Mouse (Mus musculus): ENCODE data around the gene Rufy4. TPM values are rescaled to one million over a fixed set of nuclear protein-coding genes. Genes with fewer than 3 reads are reported as not detected.
A peak's percentile ranks its signal among the peaks of the same experiment; 100 is the strongest.

Rufy4 gene
- not detected for total RNA-seq (2021)

DNA sequence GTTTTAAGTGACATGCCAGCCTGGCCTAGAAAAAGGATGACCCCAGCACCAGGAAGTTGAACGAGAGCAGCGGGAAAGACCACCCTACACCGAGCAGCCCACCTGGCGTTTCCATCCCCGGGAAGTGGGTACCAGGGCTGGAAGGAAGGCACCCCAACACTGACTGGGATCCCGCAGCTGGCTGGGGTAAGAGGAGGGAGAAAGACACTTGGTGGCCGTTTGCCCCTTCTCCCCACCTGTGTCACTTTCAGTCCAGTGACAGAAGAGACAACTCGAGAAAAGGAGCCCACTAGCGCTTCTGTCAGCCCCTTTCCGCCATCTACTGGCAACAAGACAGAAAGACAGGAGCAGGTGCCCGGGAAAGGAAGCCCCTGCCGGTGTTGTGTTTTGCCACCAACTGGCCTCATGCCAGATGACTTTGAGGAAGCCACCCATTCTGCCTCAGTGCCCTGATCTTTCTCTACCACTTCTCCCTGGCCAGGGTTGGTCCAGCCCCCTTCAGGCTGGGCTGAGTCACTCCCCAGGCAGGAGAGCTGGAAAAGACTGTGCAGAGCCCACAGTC lies at the start of gene Rufy4:
Rufy4 (plus strand) TSS at position 551 of the 562 bp plus-strand sequence.
- peak; percentile 62 for DNase-seq

DNA sequence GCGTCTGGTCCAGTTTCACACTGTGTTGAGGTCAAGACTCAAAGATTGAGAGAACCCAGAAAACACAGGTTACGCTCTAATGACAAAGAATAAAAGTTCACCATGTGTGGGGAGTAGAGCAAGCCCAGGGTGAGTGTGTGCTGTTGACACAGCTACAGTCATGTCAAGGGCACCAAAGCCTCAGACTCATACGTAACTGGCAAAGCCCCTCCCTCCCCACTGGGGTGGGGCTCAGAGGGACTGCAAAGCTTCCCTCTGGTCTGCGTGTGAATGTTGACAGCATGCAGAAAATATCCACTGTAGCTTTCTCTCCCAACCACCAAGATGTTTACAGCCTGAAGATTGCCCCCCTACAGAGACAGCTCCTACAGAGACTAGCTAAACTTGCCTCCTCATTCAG lies 49.1 kb upstream of the Rufy4 start:
- no peak for DNase-seq

DNA sequence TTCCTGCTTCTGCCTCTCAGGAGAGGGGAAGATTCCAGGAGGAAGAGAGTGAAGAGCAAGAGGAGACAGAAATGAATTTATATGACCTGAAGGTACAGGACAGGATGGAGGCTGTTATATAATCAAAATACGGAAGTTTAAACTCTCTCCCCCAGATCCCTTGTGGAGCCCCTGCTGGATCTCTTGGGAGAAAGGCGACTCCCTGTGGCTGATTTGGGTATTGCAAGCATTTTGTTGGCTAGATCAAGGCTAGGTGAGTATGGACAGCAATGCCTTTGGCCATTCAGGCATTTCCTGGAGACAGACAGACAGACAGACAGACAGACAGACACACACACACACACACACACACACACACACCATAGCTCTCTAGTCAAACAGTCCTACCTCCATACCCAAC lies 48.0 kb upstream of the Rufy4 start:
- peak; percentile 58 to 75 for DNase-seq

DNA sequence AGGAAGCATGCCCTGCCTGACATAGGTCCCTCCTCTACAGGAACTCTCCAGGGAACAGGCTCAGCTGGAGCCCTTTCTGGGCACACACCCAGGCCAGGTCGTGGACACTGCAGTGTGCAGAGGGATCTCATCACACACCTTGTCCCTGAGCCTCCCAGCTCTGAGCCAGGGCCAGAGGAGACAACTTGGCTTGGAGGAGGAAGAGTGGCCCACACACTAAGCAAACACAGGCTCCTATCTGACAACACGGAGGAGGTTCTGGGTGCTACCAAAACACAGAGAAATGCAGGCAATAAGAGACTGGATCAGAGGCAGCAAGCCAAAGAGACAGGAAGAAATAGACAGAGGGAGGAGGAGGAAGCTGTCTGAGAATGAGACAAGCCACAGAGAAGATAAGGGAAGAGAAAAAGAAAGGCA lies 43.8 kb upstream of the Rufy4 start:
- DNase-seq: no peak

DNA sequence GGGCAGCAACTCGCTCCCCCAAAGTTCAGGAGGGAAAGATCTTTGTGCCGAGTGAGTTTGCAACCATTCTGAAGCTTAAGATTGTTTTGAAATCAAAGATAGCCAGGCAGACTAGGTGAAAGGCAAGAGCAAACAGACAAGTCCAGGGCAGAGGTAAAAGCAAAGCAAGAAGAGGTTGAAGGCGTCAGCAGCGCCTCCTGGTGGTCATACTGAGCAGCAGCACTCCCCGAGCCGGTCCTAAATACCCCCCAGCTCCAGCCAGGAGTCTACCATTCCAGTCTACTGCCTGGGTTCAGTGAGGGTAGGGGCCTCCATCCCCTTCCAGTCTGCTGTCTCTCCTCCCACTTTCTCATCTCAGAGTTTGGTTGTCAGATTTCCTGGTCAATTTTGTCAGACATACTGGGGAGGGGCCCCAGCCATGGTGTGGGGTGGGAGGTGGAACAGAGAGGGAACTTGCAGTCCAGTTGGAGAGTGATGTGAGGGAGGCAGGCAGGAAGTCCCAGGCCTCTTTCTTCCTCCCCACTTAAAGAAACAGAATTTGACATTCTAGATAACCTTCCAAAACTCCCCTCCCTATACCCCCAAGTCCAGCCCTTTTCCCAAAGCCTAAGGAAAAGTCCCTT lies 42.4 kb upstream of the Rufy4 start:
- DNase-seq: no peak

DNA sequence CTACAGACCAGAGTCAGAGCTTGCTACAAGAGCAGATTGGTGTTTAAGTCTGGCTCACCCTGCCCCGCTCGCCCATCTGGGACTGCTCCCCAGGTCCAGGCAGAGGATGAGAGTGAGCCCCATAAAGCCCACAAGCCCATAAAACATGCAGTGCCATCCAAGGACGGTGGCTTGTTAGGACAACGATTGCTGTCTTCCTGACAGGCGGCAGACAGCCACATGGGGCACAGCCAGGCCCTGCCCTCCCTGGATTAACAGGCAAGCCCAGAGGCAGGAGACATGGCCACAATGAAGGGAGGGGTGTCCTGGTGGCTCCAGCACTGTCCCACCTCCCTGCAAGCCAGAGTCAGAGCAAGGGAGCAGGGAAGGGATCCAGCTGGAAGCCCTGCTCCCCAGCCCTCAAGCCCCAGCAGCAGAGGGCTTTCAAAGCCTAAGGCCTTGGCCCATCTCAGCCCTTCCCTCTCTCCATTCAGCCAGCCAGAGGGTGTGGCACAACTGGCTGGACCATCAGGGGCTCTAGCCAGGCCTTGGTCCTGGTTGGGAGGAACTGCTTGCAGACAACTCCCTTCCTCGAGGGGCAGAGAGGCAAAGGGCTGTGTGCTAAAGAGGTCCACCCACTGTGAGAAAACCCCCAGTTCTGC lies 41.2 kb upstream of the Rufy4 start:
- DNase-seq: no peak

DNA sequence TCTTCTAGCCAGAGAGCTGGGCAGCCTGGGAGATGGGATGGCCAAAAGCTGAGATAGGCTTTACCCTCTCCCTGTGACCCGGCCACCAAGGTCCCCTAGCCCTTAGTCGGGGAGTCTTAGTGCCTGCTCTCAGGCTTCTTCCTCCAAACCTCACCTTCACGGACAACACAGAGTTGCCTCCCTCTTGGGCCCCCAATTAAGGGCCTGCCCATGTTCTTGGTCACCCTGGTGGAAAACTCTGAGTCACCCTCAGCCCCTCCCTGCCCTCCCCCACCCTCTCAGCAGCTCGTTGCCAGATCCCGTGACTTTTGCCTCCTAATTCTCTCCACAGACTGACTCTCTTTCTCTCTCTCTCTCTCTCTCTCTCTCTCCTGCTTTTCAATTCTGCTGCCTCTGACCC lies 40.6 kb upstream of the Rufy4 start:
- no peak for DNase-seq

DNA sequence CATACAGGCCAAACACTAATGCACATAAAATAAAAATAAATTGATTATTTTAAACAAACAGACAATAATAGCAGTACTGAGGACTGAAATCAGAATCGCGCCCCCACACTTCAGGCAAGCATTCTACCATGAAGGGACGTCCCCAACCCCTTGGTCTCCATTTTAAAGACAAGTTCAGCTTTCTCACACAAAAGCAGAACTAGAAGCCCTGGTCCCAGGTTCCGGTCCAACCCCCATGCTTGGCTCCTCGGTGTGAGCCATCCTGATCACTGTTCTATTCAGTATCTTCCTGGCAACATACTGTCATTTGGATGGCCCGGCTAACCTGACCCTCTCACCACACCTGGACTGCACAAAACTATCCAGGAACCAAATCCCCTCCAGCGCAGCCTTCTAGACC lies 39.8 kb upstream of the Rufy4 start:
- no peak for DNase-seq

DNA sequence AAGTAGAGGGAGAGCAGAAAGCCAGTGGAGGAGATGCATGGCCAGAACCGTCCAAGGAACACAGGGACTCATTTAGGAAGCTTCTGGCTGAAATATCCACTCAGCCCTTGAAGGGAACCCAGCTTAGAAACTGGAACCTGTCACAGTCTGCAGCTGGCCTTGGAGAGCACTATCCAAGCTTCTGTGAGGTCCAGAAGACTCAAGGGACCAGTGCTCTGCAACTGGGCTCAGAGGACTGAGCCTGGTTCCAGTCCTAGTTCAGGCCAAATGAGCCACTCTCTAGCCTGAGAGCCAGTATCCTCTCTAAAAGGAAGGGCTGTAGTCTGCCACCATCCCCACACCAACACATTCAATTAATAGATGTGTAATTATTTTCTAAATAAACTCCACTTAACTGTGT lies 36.8 kb upstream of the Rufy4 start:
- DNase-seq: no peak

DNA sequence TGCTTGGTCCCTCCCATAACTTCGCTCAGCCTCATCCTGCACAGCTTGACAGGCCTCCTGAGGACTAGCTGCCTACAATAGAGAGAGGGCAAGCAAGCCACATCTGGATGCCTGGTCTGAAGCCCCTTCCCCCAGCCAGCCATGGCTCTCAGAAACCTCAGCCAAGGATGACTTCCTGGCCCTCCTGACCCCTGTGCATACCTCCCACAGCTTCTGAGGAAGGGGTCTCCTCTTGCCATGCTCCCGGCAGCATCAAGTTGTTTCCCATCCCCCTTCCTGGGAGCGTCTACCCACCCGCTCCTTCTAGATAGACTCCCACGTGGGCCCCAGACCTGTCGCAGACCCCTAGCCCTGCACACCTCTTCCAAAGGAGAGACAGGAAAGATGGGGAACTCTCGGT lies 35.0 kb upstream of the Rufy4 start:
- DNase-seq: no peak

DNA sequence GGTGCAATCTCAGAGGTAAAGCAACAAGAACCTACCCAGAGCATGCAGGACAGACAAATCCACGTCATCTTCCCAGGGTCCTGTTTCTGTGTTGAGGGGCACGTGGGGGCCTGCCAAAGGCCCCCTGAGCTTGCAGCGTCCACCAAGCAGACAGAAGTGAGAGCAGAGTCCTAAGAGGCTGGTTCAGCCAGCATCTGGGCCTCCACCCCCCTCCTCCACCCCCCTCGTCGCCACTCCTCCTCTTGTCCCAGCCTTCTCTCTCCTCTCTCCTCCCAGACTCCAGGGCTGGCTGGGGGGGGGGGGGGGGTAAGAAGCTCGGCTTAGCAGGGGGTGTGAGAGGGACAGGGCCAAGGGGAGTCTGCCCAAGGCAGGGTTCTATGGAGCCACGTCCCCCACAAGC lies 34.2 kb upstream of the Rufy4 start:
- no peak for DNase-seq

DNA sequence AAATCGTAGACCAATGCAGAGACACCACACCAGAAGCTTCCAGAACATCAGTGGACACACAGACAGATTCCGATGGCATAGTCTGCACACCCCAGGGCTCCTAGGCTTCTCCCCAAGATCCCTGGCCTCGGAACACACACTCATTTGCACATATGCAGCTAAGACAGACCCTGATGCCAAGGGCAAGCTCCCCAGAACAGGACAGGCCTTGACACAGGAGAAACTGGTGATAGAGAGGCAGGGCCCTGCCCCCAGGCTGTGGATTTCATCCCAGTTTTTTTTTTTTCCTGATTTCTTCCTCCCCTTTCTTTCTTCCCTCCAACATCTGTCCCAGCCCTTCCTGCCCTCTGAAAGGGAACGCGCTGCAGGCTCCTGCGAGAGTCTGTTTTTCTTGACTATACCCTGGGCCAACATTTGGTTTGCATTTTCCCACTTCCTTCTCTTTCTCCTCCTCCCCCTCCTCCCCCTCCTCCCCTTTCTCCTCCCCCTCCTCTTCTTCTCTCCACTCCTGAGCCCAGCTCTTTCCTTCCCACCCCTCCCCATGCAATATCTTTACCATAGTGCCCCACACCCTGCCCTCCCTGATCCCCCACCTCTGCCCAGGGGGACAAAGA lies 33.6 kb upstream of the Rufy4 start:
- DNase-seq: no peak

DNA sequence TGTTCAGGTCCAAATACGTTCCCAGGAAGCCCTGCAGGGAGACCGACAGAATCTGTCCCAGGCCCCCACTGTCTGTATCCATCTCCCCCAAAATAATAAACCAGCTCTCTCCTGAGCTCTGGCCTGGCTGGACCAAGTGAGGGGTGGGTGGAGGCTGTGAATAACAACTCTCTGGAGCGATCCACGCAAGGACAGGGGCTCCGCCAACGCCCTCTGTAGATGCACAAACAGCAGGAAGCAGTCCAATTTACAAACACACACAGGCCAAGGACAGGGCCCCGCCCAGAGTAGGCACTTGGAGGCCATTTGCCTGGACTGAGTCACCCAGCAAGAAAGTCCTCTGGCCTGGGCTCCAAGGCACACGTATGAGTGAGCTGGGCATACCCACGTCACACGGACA lies 33.1 kb upstream of the Rufy4 start:
- no peak for DNase-seq

DNA sequence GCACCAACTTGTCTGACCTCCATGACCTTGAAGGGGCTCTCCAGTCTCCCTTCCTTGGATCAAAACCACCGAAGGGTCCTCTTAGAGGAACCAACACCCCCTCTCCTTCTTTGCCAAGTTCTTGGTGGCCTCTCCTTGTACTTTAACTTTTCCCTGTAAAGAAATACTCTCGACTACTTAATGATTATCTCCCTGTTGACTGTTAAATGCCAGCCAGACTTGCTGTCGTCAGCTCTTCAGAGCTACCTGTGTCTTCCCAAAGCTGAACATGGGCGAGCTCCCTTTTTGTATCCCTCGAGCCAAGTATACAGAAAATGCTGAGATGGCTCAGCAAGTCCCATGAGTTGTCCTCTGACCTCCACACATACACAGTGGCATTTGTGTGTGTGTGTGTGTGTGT lies 31.9 kb upstream of the Rufy4 start:
- DNase-seq: no peak

DNA sequence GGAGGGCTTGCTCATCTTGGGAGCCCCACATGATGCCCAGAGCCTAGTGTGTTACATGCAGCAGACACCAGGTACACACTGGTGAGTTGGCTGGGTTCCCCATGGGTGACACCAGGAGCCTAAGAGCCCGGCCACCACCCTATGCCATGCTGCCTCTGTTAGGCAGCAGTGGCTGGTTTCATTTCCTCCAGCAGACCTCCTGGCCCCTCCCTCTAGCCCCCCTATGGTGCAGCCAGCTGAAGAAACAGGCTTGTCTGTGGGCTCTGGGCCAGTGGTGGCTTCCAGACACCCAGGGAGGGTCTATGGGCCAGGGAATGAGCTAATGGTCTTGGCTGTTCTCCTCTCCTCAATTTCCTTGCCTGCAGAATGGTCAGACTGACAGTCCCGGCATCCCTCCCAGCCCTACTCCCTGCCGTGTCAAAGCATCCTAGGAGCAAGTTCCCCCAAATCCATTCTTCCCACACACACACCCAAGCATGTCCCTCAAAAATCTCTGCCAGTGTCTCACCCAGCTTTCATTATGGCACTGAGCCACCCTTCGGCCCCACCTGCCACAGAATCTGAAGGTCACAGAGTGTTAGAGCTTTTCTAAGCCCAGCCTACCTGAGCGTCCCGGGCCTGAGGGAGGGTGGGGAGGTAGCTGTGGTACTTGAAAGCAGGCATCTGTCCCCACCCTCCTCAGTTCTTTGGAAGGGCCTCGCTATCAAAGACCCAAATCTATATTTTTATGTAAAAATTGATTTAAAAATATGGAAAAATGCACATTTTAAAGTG lies 30.7 kb upstream of the Rufy4 start:
- peak in 1 of 2 experiments; percentile 30 for DNase-seq

DNA sequence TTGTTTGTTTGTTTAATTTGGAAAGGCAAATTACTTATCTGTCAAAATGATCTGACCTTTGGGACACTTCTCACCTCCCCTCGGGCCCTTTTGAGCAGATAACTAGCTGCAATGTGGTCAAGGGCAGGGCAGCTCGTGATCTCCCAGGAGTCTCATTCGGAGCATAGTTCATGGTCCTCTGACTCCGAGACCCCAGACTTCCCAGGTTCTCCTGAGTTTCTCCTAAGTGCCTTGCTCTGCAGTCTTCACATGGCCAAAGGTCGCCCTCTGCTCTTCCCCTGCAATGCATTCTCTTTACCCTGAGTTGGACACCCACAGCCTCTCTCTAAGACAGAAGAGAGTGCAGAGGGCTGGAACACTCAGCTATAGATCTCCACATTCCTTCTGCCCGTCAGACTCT lies 30.0 kb upstream of the Rufy4 start:
- DNase-seq: no peak

DNA sequence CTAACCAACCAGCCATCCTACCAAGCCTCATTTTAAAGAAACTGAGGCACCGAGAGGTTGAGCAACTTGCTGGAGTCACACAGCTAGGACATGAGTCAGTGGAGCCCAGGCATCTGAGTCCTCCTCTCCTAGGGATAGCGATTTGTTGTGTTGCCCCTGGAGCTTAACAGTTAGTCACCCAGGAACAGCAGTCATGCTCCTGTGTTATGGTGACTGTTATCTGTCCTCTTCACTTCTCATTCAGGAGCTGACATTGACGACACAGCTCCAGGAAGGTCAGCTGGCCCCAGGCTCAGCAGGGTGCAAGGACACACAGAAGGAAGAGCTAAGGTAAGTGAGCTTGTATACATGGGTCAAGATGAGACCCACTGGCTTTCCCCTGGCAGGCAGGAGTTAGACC lies 29.6 kb upstream of the Rufy4 start:
- DNase-seq: no peak

DNA sequence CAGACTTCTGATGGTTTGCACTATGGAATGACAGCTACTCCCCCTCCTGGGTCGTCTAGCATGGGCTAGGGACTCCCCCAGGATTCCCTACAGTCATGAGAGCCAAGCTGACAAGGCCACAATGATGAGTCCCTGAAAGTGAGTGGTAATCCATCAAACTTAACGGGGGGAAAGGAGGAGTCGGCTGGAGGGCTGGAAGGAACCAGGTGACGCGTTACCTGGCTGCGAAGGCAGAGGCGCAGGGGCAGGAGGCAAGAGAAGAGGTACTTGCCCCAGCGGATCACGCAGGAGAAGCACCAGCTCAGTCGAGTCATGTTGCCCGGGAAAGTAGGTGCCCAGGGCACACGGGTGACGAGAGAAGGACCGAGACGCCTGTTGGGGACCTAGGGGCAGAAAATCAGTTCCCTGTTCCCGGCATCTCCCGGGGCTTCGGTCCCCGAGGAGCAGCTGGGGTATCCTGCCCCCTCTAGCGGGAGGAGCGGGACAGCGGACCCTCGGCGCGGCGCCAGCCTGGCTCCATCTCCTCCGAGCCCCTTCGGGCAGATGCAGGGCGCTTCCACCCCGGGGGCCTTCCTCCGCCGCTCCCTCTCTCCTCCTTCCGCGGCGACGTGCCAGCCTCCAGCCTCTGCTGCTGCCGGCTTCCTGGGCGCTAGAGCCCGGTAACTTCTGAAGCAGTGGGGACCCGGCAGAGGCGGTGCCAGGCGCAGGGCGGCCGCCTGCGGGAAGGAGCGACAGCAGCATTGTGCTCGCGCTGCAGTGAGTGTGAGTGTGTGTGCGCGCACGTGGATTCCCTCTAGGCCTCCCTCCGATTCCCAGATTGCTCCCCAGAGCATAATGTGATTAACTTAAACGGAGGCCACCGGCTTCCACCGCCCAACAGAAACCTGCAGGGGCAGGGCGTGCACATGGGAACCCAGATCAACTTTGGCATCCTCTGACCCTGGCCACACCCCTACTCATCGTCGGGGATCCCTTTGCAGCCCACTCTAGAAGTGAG lies 27.0 kb upstream of the Rufy4 start:
- peak; percentile 34 to 37 for DNase-seq

DNA sequence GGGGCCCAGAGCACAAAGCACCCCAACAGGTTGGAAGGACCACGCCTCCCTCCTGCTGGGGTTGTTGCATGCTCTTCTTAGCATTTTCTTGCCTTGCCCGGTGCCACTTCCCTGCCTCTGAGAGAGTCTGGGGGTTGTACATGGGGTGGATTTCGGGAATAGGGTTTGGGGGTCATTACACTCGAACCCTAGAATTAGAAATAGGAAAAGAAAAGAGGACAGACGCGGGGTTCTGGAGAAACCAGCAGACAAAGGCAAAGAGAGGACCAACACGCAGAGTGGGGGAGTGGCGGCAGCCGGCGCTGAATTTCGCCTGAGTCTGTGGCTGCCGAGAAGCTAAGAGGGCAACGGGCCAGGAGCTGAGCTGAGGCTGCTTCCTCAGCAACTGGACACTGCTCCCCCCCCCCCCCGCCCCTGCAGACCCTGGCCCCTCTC lies 26.3 kb upstream of the Rufy4 start:
- DNase-seq: no peak

DNA sequence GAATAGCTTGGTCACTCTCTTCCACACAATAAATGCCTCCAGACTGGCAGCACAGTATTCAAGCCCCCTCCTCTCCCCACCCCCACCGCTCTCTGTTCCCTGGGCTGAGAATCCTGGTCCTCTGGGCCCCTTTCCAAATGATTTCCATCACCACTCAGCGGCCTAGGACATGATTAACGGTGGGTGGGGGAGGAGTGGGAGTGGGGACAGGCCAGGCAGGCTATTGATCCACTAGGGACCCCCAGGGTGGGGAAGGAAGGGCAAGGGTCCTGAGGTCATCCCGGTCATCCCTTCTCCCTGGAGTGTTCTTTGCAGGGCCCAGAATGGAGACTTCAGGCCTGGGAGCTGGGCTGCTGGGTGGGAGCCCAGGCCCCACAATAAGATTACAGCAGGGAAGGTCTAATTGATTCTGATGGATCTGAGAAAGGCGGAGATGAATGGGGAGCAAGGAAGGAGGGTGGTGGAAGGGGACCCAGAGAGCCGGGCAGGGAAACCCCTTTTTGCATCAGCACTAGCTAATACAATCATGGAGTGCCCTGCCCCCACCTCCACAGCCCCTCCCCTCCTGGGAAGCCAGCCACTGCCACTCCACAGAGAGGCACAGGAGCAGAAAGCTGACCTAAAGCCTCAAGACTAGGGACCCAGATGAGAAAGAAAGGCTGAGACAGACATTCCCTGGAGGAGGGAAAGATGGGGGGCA lies 21.5 kb upstream of the Rufy4 start:
- no peak for DNase-seq

DNA sequence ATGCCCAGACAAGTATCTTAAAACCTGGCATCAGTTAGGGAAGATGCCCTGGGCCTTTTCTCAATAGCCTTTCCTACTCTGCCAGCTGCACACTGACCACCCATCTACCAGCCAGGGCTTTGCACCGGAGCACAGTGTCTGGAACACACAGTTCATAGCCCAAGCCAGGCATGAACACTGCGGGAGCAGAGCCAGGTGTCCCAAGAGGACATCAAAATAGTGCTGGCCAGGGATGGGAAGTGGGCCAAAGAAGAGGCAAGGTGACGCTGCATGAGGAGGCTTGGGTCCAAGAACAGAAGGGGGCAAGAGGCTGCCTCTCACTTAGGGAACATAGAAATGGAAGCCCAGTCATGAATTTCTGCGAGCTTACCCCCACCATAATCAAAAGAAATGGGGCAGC lies 19.7 kb upstream of the Rufy4 start:
- no peak for DNase-seq
